Mouse (Mus musculus): ENCODE data around the gene Ackr3. TPM values are rescaled to one million over a fixed set of nuclear protein-coding genes. Genes with fewer than 3 reads are reported as not detected.

Gene Ackr3
- 22.2 and 29.7 TPM in 2 replicates for polyA plus RNA-seq (2015; fragmentation: Nextera tagmentation; extraction: Ambion mirVana)

- H3K4me2 ChIP-seq (ENCODE audit: low read depth, low read length), result peak within 1 kb of the TSS; percentile 59
- H3K9ac ChIP-seq (ENCODE audit: low read length), result peak within 1 kb of the TSS; percentile 82
- 3% methylated on average over 19 of the region's 19 CpGs for WGBS
- H3K9me3 ChIP-seq (replicated peaks; ENCODE audit: control insufficient read depth, low read length), result no peaks in the 10 kb centered on the region
- peak; percentile 85 for ATAC-seq (ENCODE audit: insufficient read depth, low FRiP score)
- no peaks in the 10 kb centered on the region; the same call in 1 of the 2 replicates for H3K27me3 ChIP-seq (ENCODE audit: control insufficient read depth, insufficient read depth, low read length)
- peak within 1 kb of the TSS; percentile 64 for H3K4me3 ChIP-seq (replicated peaks; ENCODE audit: low read length)
- peak within 1 kb of the TSS; percentile 93 for H3K27ac ChIP-seq (ENCODE audit: low read length)
- H3K36me3 ChIP-seq (ENCODE audit: control insufficient read depth, insufficient read depth, low read length), result no peaks in the 10 kb centered on the region
- H3K4me1 ChIP-seq (ENCODE audit: control insufficient read depth, insufficient read depth, low read length), result peaks cover 26% of the 10 kb centered on the region
Observed at GRCm38 (mm10) chr1:90203783-90204690, at the start of gene Ackr3. Gene Ackr3 (plus strand): TSS chr1:90203980.

DNA sequence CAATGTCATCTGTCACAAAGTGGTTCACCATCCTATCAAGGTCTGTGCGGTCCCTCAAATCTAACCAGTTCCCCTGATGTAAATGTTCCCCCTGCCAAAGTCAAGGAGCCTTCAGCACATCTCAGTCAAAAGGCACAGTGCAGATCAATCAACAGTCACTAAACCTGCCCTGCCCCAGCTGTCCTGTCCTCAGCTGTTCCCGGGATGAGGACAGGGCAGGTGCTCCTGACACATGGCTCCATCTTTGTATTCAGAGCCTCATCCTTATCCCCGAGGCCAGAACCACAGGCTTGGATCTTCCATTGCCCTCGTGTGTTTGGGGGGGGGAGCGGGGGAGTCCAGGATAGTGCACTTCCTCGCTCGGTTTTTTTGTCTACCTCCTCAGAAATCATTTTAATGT lies 47.2 kb upstream of the Ackr3 start:
- Histone ChIP-seq H3K4me2 (ENCODE audit: low read depth, low read length) (no peak overlapping the region), H3K4me1 (ENCODE audit: control insufficient read depth, insufficient read depth, low read length) (peaks cover 11% of the 10 kb centered on the region), H3K27me3 (ENCODE audit: control insufficient read depth, insufficient read depth, low read length) (no peaks in the 10 kb centered on the region), H3K4me3 (replicated peaks; ENCODE audit: low read length) (no peak overlapping the region), H3K27ac (ENCODE audit: low read length) (no peak overlapping the region), H3K9ac (ENCODE audit: low read length) (no peak overlapping the region), H3K9me3 (replicated peaks; ENCODE audit: control insufficient read depth, low read length) (no peaks in the 10 kb centered on the region), H3K36me3 (ENCODE audit: control insufficient read depth, insufficient read depth, low read length) (no peaks in the 10 kb centered on the region)
- ATAC-seq (ENCODE audit: insufficient read depth, low FRiP score), result no peak
- WGBS, result 62% methylated on average over 7 of the region's 7 CpGs

DNA sequence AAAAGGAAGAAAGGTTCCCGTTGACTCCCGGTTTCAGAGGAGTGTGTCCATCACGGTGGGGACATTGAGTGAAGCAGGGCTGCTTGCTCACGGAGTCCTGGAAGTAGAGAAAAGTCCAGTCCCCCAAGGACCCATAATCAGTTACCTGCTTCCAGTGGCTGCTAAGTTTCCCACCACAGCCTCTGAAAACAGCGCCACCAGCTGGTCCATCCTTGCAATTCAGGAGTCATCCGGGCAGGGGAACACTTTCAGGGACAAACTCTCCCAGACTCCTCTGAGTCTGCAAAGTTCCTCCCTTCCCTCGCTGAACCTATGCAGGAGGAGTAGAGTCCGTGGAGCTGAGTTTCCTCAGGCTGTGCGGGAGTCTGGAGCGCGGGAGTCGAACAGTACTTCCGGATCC lies 43.9 kb upstream of the Ackr3 start:
- 44% methylated on average over 13 of the region's 13 CpGs for WGBS
- H3K27me3 ChIP-seq (ENCODE audit: control insufficient read depth, insufficient read depth, low read length), result no peaks in the 10 kb centered on the region
- H3K27ac ChIP-seq (ENCODE audit: low read length), result no peak overlapping the region
- H3K4me2 ChIP-seq (ENCODE audit: low read depth, low read length), result no peak overlapping the region
- no peak overlapping the region for H3K4me3 ChIP-seq (replicated peaks; ENCODE audit: low read length)
- no peaks in the 10 kb centered on the region for H3K36me3 ChIP-seq (ENCODE audit: control insufficient read depth, insufficient read depth, low read length)
- no peak for ATAC-seq (ENCODE audit: insufficient read depth, low FRiP score)
- peaks cover 12% of the 10 kb centered on the region for H3K4me1 ChIP-seq (ENCODE audit: control insufficient read depth, insufficient read depth, low read length)
- H3K9me3 ChIP-seq (replicated peaks; ENCODE audit: control insufficient read depth, low read length), result no peaks in the 10 kb centered on the region
- H3K9ac ChIP-seq (ENCODE audit: low read length), result no peak overlapping the region

DNA sequence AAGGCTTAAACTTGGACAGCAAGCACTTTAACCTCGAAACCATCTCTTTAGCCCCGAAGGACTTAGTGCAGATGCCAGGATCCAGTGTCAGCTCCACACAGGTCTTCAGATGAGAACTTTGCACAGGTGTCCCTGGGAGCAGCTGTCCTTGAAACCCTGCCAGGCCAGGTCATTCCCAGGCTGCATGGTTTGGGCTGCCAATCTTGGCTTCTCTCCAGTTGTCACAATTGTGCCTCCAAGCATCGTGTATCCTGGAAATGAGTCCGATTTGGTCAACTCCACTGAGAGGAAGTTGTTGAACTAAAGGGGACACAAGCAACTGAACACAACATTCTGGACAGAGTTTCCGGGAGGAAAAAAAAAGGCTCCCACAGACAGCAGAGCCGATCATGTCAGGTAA lies 42.2 kb upstream of the Ackr3 start:
- Histone ChIP-seq H3K9ac (ENCODE audit: low read length) (no peak overlapping the region), H3K36me3 (ENCODE audit: control insufficient read depth, insufficient read depth, low read length) (no peaks in the 10 kb centered on the region), H3K4me1 (ENCODE audit: control insufficient read depth, insufficient read depth, low read length) (peaks cover 12% of the 10 kb centered on the region), H3K27ac (ENCODE audit: low read length) (no peak overlapping the region), H3K4me3 (replicated peaks; ENCODE audit: low read length) (no peak overlapping the region), H3K4me2 (ENCODE audit: low read depth, low read length) (no peak overlapping the region), H3K9me3 (replicated peaks; ENCODE audit: control insufficient read depth, low read length) (no peaks in the 10 kb centered on the region), H3K27me3 (ENCODE audit: control insufficient read depth, insufficient read depth, low read length) (no peaks in the 10 kb centered on the region)
- 68% methylated on average over 6 of the region's 6 CpGs for WGBS
- 0 out of 2 replicates have a peak, but pooled peaks have one; percentile 18 for ATAC-seq (ENCODE audit: insufficient read depth, low FRiP score)

DNA sequence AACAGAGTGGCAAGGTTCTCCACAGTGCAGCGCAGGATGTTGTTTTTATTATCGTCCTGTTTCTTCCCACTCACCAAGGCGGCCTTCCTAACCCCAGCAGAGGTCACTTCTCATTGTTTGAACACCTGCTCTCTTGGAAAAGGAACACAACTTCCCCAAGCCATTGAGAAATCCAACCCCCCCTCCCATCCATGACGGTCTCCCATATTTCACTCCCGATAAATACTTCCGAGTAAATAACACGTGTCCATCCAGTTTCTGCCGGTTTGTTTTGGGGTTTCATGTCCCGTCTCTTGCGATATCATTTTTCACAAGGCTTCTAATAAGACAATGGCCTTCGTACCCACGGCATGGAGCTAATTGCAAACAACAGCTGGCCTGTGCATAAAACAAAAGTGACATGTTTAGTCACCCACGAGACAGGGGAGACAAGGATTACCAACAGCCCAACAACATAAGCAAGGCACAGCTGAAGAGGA lies 41.4 kb upstream of the Ackr3 start:
- H3K27ac ChIP-seq (ENCODE audit: low read length), result no peak overlapping the region; the same call in 1 of the 2 replicates
- peak overlapping the region; percentile 30; the same call in 1 of the 2 replicates for H3K4me2 ChIP-seq (ENCODE audit: low read depth, low read length)
- no peaks in the 10 kb centered on the region for H3K9me3 ChIP-seq (replicated peaks; ENCODE audit: control insufficient read depth, low read length)
- WGBS, result 31% methylated on average over 13 of the region's 13 CpGs
- H3K36me3 ChIP-seq (ENCODE audit: control insufficient read depth, insufficient read depth, low read length), result no peaks in the 10 kb centered on the region
- peaks cover 12% of the 10 kb centered on the region for H3K4me1 ChIP-seq (ENCODE audit: control insufficient read depth, insufficient read depth, low read length)
- H3K9ac ChIP-seq (ENCODE audit: low read length), result no peak overlapping the region
- no peaks in the 10 kb centered on the region for H3K27me3 ChIP-seq (ENCODE audit: control insufficient read depth, insufficient read depth, low read length)
- no peak overlapping the region for H3K4me3 ChIP-seq (replicated peaks; ENCODE audit: low read length)
- peak; percentile 48; the same call in 1 of the 2 replicates for ATAC-seq (ENCODE audit: insufficient read depth, low FRiP score)

- no peak overlapping the region for H3K4me2 ChIP-seq (ENCODE audit: low read depth, low read length)
Observed at GRCm38 (mm10) chr1:90163161-90163560, 40.6 kb upstream of the Ackr3 start.

DNA sequence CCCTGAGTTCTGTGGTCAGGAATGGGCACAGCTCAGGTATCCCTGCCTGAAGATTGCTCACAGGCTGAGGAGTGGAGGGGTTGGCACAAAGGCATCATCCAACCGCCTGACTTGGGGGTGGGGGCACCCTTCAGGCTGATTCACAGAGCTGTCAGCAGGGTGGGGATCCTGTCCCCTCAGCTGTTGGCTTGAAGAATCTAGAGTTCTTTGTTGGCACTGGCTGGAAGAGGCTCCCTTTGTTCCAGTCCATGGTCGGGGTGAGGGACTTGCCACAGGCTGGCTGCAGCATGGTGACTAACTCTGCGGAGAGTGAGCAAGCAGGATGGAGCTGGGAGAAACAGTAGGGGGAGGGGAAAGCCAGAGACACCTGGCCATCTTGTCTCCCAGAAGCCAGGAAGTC lies 39.5 kb upstream of the Ackr3 start:
- WGBS, result 50% methylated on average over 3 of the region's 3 CpGs
- H3K27ac ChIP-seq (ENCODE audit: low read length), result no peak overlapping the region
- ATAC-seq (ENCODE audit: insufficient read depth, low FRiP score), result no peak; the same call in 1 of the 2 replicates

More at GRCm38 (mm10) chr1:90163161-90163560, 40.6 kb upstream of the Ackr3 start:
- Histone ChIP-seq H3K4me3 (replicated peaks; ENCODE audit: low read length) (no peak overlapping the region), H3K9me3 (replicated peaks; ENCODE audit: control insufficient read depth, low read length) (no peaks in the 10 kb centered on the region), H3K36me3 (ENCODE audit: control insufficient read depth, insufficient read depth, low read length) (no peaks in the 10 kb centered on the region), H3K9ac (ENCODE audit: low read length) (no peak overlapping the region), H3K4me1 (ENCODE audit: control insufficient read depth, insufficient read depth, low read length) (peaks cover 12% of the 10 kb centered on the region), H3K27me3 (ENCODE audit: control insufficient read depth, insufficient read depth, low read length) (no peaks in the 10 kb centered on the region), H3K27ac (ENCODE audit: low read length) (peak overlapping the region; percentile 22; the same call in 1 of the 2 replicates)
- ATAC-seq (ENCODE audit: insufficient read depth, low FRiP score), result no peak
- 66% methylated on average over 7 of the region's 7 CpGs for WGBS

GRCm38 (mm10) chr1:90174338-90174737 lies 29.4 kb upstream of the Ackr3 start:
- no peak overlapping the region for H3K4me2 ChIP-seq (ENCODE audit: low read depth, low read length)
- no peak overlapping the region for H3K9ac ChIP-seq (ENCODE audit: low read length)
- H3K4me1 ChIP-seq (ENCODE audit: control insufficient read depth, insufficient read depth, low read length), result no peaks in the 10 kb centered on the region
- no peaks in the 10 kb centered on the region for H3K9me3 ChIP-seq (replicated peaks; ENCODE audit: control insufficient read depth, low read length)
- no peaks in the 10 kb centered on the region for H3K36me3 ChIP-seq (ENCODE audit: control insufficient read depth, insufficient read depth, low read length)
- no peak for ATAC-seq (ENCODE audit: insufficient read depth, low FRiP score)
- 61% methylated on average over 8 of the region's 8 CpGs for WGBS
- H3K27me3 ChIP-seq (ENCODE audit: control insufficient read depth, insufficient read depth, low read length), result no peaks in the 10 kb centered on the region
- no peak overlapping the region for H3K27ac ChIP-seq (ENCODE audit: low read length)
- no peak overlapping the region for H3K4me3 ChIP-seq (replicated peaks; ENCODE audit: low read length)

More for the DNA sequence above, 39.5 kb upstream of the Ackr3 start:
- Histone ChIP-seq H3K4me2 (ENCODE audit: low read depth, low read length) (no peak overlapping the region), H3K36me3 (ENCODE audit: control insufficient read depth, insufficient read depth, low read length) (no peaks in the 10 kb centered on the region), H3K9me3 (replicated peaks; ENCODE audit: control insufficient read depth, low read length) (no peaks in the 10 kb centered on the region), H3K27me3 (ENCODE audit: control insufficient read depth, insufficient read depth, low read length) (no peaks in the 10 kb centered on the region), H3K4me3 (replicated peaks; ENCODE audit: low read length) (no peak overlapping the region), H3K4me1 (ENCODE audit: control insufficient read depth, insufficient read depth, low read length) (peaks cover 12% of the 10 kb centered on the region), H3K9ac (ENCODE audit: low read length) (no peak overlapping the region)

DNA sequence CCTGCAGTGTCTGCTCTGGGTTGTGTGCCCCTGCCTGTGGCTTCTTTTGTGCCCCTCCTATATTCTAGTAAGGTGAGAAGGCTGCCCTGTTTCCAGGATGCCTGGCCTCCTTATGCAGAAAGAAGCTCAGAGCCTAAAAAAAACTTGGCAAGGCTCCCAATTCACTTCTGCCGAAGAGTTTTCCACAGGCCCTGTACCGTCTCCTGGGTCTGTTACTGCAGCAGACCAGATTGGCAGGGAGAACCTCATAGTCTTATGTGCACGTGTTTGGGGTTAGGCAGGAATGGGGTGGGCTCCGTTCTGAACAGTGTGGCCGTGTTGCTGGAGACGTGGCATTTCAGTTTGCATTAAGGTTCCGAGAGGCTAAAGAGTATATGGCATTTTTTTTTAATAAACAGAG lies 27.6 kb upstream of the Ackr3 start:
- H3K27me3 ChIP-seq (ENCODE audit: control insufficient read depth, insufficient read depth, low read length), result no peaks in the 10 kb centered on the region
- no peak overlapping the region for H3K9ac ChIP-seq (ENCODE audit: low read length)
- ATAC-seq (ENCODE audit: insufficient read depth, low FRiP score), result no peak
- H3K9me3 ChIP-seq (replicated peaks; ENCODE audit: control insufficient read depth, low read length), result no peaks in the 10 kb centered on the region
- no peaks in the 10 kb centered on the region for H3K4me1 ChIP-seq (ENCODE audit: control insufficient read depth, insufficient read depth, low read length)
- H3K4me2 ChIP-seq (ENCODE audit: low read depth, low read length), result no peak overlapping the region
- H3K36me3 ChIP-seq (ENCODE audit: control insufficient read depth, insufficient read depth, low read length), result no peaks in the 10 kb centered on the region
- no peak overlapping the region for H3K27ac ChIP-seq (ENCODE audit: low read length)
- no peak overlapping the region for H3K4me3 ChIP-seq (replicated peaks; ENCODE audit: low read length)
- WGBS, result 45% methylated on average over 7 of the region's 7 CpGs
